Comparison of ENCODE assay signal across 8 mouse cellular contexts in genomic region chr6:83774126-83774525, GRCm38 (mm10). TPM values are rescaled to one million over a fixed set of nuclear protein-coding genes. Genes with fewer than 3 reads are reported as not detected.
DNase-seq lines count a peak whose midpoint lies in the region; ATAC-seq and TF ChIP-seq lines count a peak whose summit lies in the region.

No protein-coding gene starts in this region.

- ATAC-seq in limb, embryonic 14.5 days (ENCODE audit: low FRiP score, low read depth) = no peak

- no peak for DNase-seq in left cerebral cortex, adult 2 months (ENCODE audit: extremely low spot score in 1 of 2, low spot score in 2 of 2)
- no peak for DNase-seq in left cerebral cortex, postnatal 10 days (ENCODE audit: extremely low spot score in 1 of 2, low spot score in 2 of 2)
- DNase-seq in fat pad, adult 2 months (ENCODE audit: extremely low read depth, low read depth, low spot score) = peak; percentile 66
- DNase-seq in limb, embryonic 14.5 days (ENCODE audit: low spot score) = no peak
- DNase-seq in layer of hippocampus, postnatal 14 days (ENCODE audit: low spot score in 2 of 2) = no peak
- DNase-seq in frontal cortex, postnatal 14 days (ENCODE audit: low spot score in 2 of 2) = no peak
- no peak for DNase-seq in yolk sac, embryonic 10.5 days (ENCODE audit: low spot score)

- peak overlapping the region; percentile 30 for H3K4me3 ChIP-seq in left cerebral cortex, adult 2 months
- peak overlapping the region; percentile 92 for H3K4me3 ChIP-seq in limb, embryonic 14.5 days (replicated peaks; ENCODE audit: low read length)
- H3K4me3 ChIP-seq in small intestine, adult 2 months (ENCODE audit: low read depth, low read length) = peak overlapping the region; percentile 94; the same call in 1 of the 2 replicates

- no peak for TF ChIP-seq POLR2A in limb, embryonic 14.5 days (IDR thresholded peaks at IDR 0.05; ENCODE audit: borderline replicate concordance, extremely low read depth, insufficient read depth, insufficient read length)
- no peak for TF ChIP-seq POLR2A in small intestine, adult 2 months (IDR thresholded peaks at IDR 0.05; ENCODE audit: low read depth, low read length)

- WGBS in limb, embryonic 14.5 days = 56% methylated on average over 8 of the region's 9 CpGs
- 23% methylated on average over 9 of the region's 9 CpGs for WGBS in small intestine, adult 2 months

- no peak overlapping the region for H3K27ac ChIP-seq in left cerebral cortex, adult 2 months
- no peak overlapping the region for H3K27ac ChIP-seq in limb, embryonic 14.5 days (replicated peaks; ENCODE audit: low read depth, low read length)
- peak overlapping the region; percentile 78 for H3K27ac ChIP-seq in small intestine, adult 2 months (ENCODE audit: insufficient read depth, low read depth, low read length)

- TF ChIP-seq CTCF in left cerebral cortex, adult 2 months (IDR thresholded peaks at IDR 0.05) = no peak
- no peak for TF ChIP-seq CTCF in small intestine, adult 2 months (IDR thresholded peaks at IDR 0.05; ENCODE audit: extremely low read depth, insufficient read length, insufficient replicate concordance, low read depth, low read length)

- no peaks in the 10 kb centered on the region for H3K27me3 ChIP-seq in limb, embryonic 14.5 days (ENCODE audit: control insufficient read depth, insufficient read depth, low read length)
- no peaks in the 10 kb centered on the region for H3K27me3 ChIP-seq in small intestine, adult 2 months (ENCODE audit: control insufficient read depth, insufficient read depth, low read length)

- peak overlapping the region; percentile 88 for H3K4me2 ChIP-seq in limb, embryonic 14.5 days (replicated peaks; ENCODE audit: low read depth, low read length, severe bottlenecking)

- H3K9me3 ChIP-seq in limb, embryonic 14.5 days (ENCODE audit: control insufficient read depth, low read length) = no peaks in the 10 kb centered on the region

- peaks cover 41% of the 10 kb centered on the region for H3K36me3 ChIP-seq in limb, embryonic 14.5 days (ENCODE audit: control insufficient read depth, insufficient read depth, low read length)
- H3K36me3 ChIP-seq in small intestine, adult 2 months (ENCODE audit: control insufficient read depth, insufficient read depth, low read length) = peaks cover 21% of the 10 kb centered on the region

- intact Hi-C loops in left cerebral cortex, adult 2 months (cut with DNase I) = loop anchor here (10.0 kb wide), 1 partner anchor 449 kb away; the partner anchor contains the start of genes Mob1a and Mthfd2
- intact Hi-C loops in left cerebral cortex, postnatal 10 days (cut with DNase I) = no loop called here

- peaks cover 13% of the 10 kb centered on the region for H3K4me1 ChIP-seq in limb, embryonic 14.5 days (ENCODE audit: control insufficient read depth, insufficient read depth, low read length)
- peaks cover 5% of the 10 kb centered on the region; the same call in 1 of the 2 replicates for H3K4me1 ChIP-seq in small intestine, adult 2 months (ENCODE audit: control insufficient read depth, insufficient read depth, insufficient read length, low read length)

- H3K9ac ChIP-seq in limb, embryonic 14.5 days (ENCODE audit: low read depth, low read length, severe bottlenecking) = peak overlapping the region; percentile 93

RNA-seq across cellular contexts. Expression of gene Tex261, which starts 1.5 kb away (rescaled TPM):
- 10 to 100 TPM; 49.1 to 53.9 TPM for total RNA-seq in left cerebral cortex, adult 2 months (2021)
- 10 to 100 TPM; 43.1 to 50.6 TPM for total RNA-seq in left cerebral cortex, postnatal 10 days (2021)
- 77.4 and 108 TPM in 2 replicates for polyA plus RNA-seq in limb, embryonic 14.5 days (2012; rRNA removed)
- polyA plus RNA-seq in limb, embryonic 14.5 days (2014; fragmentation: Nextera tagmentation; extraction: Ambion mirVana) = 90.2 and 90.4 TPM in 2 replicates
- polyA plus RNA-seq in small intestine, adult 2 months (2012; rRNA removed) = 53.8 and 90.5 TPM in 2 replicates
- 10 to 100 TPM; 51.6 to 52.2 TPM for total RNA-seq in layer of hippocampus, postnatal 14 days (2021)

RNA-seq across cellular contexts. Expression of gene Ankrd53, which starts 11.7 kb away (rescaled TPM):
- not detected for total RNA-seq in left cerebral cortex, adult 2 months (2021)
- total RNA-seq in left cerebral cortex, postnatal 10 days (2021) = not detected
- polyA plus RNA-seq in limb, embryonic 14.5 days (2012; rRNA removed) = not detected in 2 replicates
- not detected in 2 replicates for polyA plus RNA-seq in limb, embryonic 14.5 days (2014; fragmentation: Nextera tagmentation; extraction: Ambion mirVana)
- not detected in 2 replicates for polyA plus RNA-seq in small intestine, adult 2 months (2012; rRNA removed)
- not detected for total RNA-seq in layer of hippocampus, postnatal 14 days (2021)

RNA-seq across cellular contexts. Expression of gene Nagk, which starts 20.7 kb away (rescaled TPM):
- total RNA-seq in left cerebral cortex, adult 2 months (2021) = 10 to 100 TPM; 48.2 to 50.3 TPM
- 10 to 100 TPM; 64.0 to 66.1 TPM for total RNA-seq in left cerebral cortex, postnatal 10 days (2021)
- polyA plus RNA-seq in limb, embryonic 14.5 days (2012; rRNA removed) = 37.6 and 38.7 TPM in 2 replicates
- 57.5 and 59.9 TPM in 2 replicates for polyA plus RNA-seq in limb, embryonic 14.5 days (2014; fragmentation: Nextera tagmentation; extraction: Ambion mirVana)
- 11.1 and 25.8 TPM in 2 replicates for polyA plus RNA-seq in small intestine, adult 2 months (2012; rRNA removed)
- total RNA-seq in layer of hippocampus, postnatal 14 days (2021) = 10 to 100 TPM; 51.6 to 52.6 TPM

RNA-seq across cellular contexts. Expression of gene Atp6v1b1, which starts 31.3 kb away (rescaled TPM):
- under 1 TPM in 1 of 2 experiments, not detected in 1; 0.20 TPM for total RNA-seq in left cerebral cortex, adult 2 months (2021)
- total RNA-seq in left cerebral cortex, postnatal 10 days (2021) = under 1 TPM; 0.18 to 0.32 TPM
- polyA plus RNA-seq in limb, embryonic 14.5 days (2012; rRNA removed) = 0.05 TPM in 2 replicates
- not detected in 2 replicates for polyA plus RNA-seq in limb, embryonic 14.5 days (2014; fragmentation: Nextera tagmentation; extraction: Ambion mirVana)
- polyA plus RNA-seq in small intestine, adult 2 months (2012; rRNA removed) = not detected in 2 replicates
- total RNA-seq in layer of hippocampus, postnatal 14 days (2021) = under 1 TPM in 1 of 2 experiments, not detected in 1; 0.45 TPM

RNA-seq across cellular contexts. Expression of gene Paip2b, which starts 57.4 kb away (rescaled TPM):
- 10 to 100 TPM; 47.7 to 61.7 TPM for total RNA-seq in left cerebral cortex, adult 2 months (2021)
- total RNA-seq in left cerebral cortex, postnatal 10 days (2021) = 10 to 100 TPM; 50.5 to 55.9 TPM
- 33.5 and 36.3 TPM in 2 replicates for polyA plus RNA-seq in limb, embryonic 14.5 days (2012; rRNA removed)
- polyA plus RNA-seq in limb, embryonic 14.5 days (2014; fragmentation: Nextera tagmentation; extraction: Ambion mirVana) = 18.2 and 19.0 TPM in 2 replicates
- polyA plus RNA-seq in small intestine, adult 2 months (2012; rRNA removed) = 1.4 TPM in 2 replicates
- 10 to 100 TPM; 47.3 to 47.9 TPM for total RNA-seq in layer of hippocampus, postnatal 14 days (2021)

Comparison
In these comparisons a context has a peak if more than half of its experiments do, and no peak if none do; other contexts are left out.
1. H3K4me3 ChIP-seq: peak in every context shown above with its lines; median percentile 94 in small intestine, adult 2 months; 92 in limb, embryonic 14.5 days; 30 in left cerebral cortex, adult 2 months.